Mouse (Mus musculus) kidney, adult 2 months (tissue): ENCODE data around the gene Plekhh3.
"Not testable (repeated sequence)": the region's sequence is repeated elsewhere in the genome, so short reads cannot be mapped to it uniquely, and the experiment has no call there.

Source experiments
- CTCF ChIP-seq: fragments of 200-500 bp; conservative IDR thresholded peaks from 2 replicates; pipeline ENCODE4 v1.5.1; 2011; ENCODE audit warnings: low read depth, mild to moderate bottlenecking, control low read depth, low read length, moderate library complexity, mixed read lengths; ENCODE audit not compliant: insufficient read depth, insufficient read length
- POLR2A ChIP-seq: fragments of 200-500 bp; IDR thresholded peaks from one replicate; pipeline ENCODE4 v1.6.1; 2011; ENCODE audit warnings: low read depth, low read length, control low read depth

- TF ChIP-seq CTCF, POLR2A: not testable (repeated sequence)
Observed at GRCm38 (mm10) chr11:101125008-101125407, 46.1 kb downstream of the Plekhh3 start.
